Mouse (Mus musculus): Measurements from ENCODE around the gene Nos1. TPM values are rescaled to one million over a fixed set of nuclear protein-coding genes. Genes with fewer than 3 reads are reported as not detected.
A peak's percentile ranks its signal among the peaks of the same experiment; 100 is the strongest.

Nos1 gene
- polyA plus RNA-seq, 1 experiment from 2014 or later, result 1.7 TPM

DNA sequence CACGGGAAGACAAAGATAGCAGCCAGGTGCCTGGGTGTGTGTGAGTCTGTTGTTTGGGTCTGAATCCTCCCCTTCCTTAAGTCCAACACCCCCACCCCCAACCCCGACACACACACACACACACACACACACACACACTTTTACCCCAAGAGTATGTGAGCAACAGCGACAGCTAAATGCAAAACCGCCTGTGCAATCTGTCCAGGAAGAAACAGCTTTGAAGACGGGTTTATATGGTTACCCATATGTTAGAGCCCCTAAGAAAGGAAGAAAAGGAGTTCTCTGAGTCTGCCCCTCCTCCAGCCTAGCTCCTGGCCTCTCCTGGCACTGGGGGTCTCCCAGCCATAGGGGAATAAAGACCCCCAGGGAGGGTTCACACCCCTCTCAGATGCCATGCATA lies 60.2 kb downstream of the Nos1 start:
- H3K36me3 ChIP-seq (ENCODE audit: poor library complexity, severe bottlenecking), result no peaks in the 10 kb centered on the region
- peak; percentile 44; the same call in 1 of the 2 replicates for ATAC-seq
- no peaks in the 10 kb centered on the region for H3K9me3 ChIP-seq (replicated peaks)
- no peak overlapping the region for H3K9ac ChIP-seq
- no peak overlapping the region; the same call in 1 of the 2 replicates for H3K4me3 ChIP-seq
- peak overlapping the region; percentile 54 for H3K27ac ChIP-seq
- H3K27me3 ChIP-seq, result peaks cover 65% of the 10 kb centered on the region
- peak overlapping the region; percentile 66 for H3K4me2 ChIP-seq
- 23% methylated on average over 5 of the region's 5 CpGs for WGBS
- H3K4me1 ChIP-seq, result peaks cover 29% of the 10 kb centered on the region

DNA sequence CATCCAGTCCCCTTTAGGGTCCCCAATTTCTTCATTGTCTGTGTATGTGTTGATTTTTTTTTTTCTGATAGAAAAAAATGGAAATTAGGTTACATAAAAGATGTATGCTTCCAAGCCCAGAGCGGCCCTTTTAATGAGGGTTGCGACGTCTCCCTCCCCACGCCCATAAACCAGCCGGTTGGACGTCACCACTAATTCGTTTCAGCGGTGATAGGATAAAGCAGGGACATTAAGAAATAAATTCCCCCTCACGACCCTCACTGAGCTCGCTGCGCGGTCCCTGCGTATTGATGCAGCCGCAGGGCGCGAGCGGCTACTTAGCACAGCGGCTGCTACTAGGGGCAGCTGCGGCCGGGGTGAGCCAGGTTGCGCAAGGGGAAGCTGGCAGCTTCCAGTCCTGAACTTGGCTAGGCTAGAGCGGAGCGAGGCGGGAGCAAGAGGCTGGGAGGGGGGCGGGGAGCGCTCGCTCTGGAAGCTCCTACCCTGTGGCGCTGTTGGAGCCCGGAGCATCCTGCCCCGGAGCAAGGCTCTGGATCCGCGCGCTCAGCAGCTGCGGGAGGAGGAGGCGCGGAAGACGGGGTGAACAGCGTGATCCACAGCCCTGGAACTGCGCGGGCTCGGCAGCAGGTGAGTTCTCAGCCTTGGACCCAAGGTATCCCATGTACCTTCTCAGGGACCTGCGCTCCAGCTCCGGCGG lies 61.0 kb downstream of the Nos1 start:
- WGBS, result 1% methylated on average over 38 of the region's 44 CpGs
- H3K27me3 ChIP-seq, result peaks cover 65% of the 10 kb centered on the region

DNA sequence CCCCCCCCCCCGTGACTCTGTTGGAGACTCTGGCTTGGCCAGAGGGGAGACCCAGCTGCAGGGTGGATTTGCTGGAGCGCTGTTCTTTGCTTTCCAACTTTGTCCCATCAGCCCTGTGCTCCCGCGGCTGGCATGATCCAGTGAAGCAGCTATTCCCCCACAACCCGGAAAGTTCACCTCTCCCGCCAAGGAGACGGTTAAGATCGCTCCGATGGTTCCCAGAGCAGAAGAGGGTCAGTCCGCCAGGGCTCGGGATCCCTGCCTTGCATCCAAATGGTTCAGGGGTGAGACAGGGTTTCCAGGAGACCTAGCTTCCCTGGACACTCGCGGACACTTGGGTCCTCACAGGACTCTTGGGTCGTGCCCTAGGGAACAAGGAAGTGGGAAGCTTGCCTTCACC lies 61.9 kb downstream of the Nos1 start:
- H3K9me3 ChIP-seq (replicated peaks), result no peaks in the 10 kb centered on the region
- H3K36me3 ChIP-seq (ENCODE audit: poor library complexity, severe bottlenecking), result no peaks in the 10 kb centered on the region
- WGBS, result 3% methylated on average over 14 of the region's 14 CpGs
- 0 out of 2 replicates have a peak overlapping the region, but pooled peaks have one; percentile 49 for H3K9ac ChIP-seq
- H3K4me1 ChIP-seq, result peaks cover 29% of the 10 kb centered on the region
- H3K4me2 ChIP-seq, result peak overlapping the region; percentile 66
- no peak for ATAC-seq
- H3K4me3 ChIP-seq, result peak overlapping the region; percentile 38
- H3K27me3 ChIP-seq, result peaks cover 65% of the 10 kb centered on the region
- H3K27ac ChIP-seq, result no peak overlapping the region

More for the DNA sequence above, 61.0 kb downstream of the Nos1 start:
- ATAC-seq, result peak; percentile 77
- Histone ChIP-seq H3K9me3 (replicated peaks) (no peaks in the 10 kb centered on the region), H3K27ac (peak overlapping the region; percentile 54; the same call in 1 of the 2 replicates), H3K9ac (peak overlapping the region; percentile 49), H3K36me3 (ENCODE audit: poor library complexity, severe bottlenecking) (no peaks in the 10 kb centered on the region), H3K4me3 (peak overlapping the region; percentile 38), H3K4me1 (peaks cover 29% of the 10 kb centered on the region), H3K4me2 (peak overlapping the region; percentile 66)

DNA sequence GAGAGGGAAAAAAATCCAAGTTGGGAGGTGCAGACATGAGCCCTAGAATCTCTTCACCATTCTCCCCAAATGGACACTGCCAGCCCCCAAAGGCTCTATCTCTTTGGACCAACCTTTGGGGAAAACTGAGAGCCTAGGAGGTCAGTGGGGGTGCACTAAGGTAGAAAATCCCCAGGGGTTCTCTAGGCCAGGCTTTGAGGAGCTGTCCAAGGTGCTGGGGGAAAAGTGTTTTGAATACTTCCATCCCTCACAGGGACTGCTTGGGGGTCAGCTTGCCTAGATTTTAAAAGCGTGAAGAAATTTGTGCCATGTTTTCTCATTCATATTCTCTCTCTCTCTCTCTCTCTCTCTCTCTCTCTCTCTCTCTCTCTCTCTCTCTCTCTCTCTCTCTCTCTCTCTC lies 63.8 kb downstream of the Nos1 start:
- Histone ChIP-seq H3K4me2 (no peak overlapping the region), H3K4me3 (no peak overlapping the region), H3K27ac (no peak overlapping the region), H3K36me3 (ENCODE audit: poor library complexity, severe bottlenecking) (no peaks in the 10 kb centered on the region), H3K9me3 (replicated peaks) (no peaks in the 10 kb centered on the region), H3K9ac (no peak overlapping the region), H3K27me3 (peaks cover 60% of the 10 kb centered on the region), H3K4me1 (peaks cover 24% of the 10 kb centered on the region)
- ATAC-seq, result no peak
- 40% methylated on average over 1 of the region's 1 CpGs for WGBS

DNA sequence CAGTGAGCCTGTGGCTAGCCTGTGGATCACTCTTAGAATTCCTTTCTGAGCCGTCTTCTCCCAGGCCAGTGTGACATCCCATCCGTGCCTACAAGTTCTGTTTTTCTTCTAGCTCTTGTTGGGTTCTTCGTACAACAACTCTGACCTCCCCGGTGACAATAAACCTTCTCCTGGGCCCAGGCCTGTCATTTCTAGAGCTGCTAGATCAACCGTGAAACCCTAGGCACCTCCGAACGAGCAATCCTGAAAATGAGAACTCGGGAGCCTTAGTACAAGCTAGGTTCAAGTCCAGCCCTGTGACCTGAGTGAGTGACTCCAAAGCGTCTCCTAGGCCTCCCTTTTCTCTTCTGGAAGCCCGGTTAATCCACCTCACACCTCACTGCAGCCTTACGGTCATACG lies 69.6 kb downstream of the Nos1 start:
- 80% methylated on average over 12 of the region's 12 CpGs for WGBS
- H3K9ac ChIP-seq, result no peak overlapping the region
- H3K4me3 ChIP-seq, result no peak overlapping the region
- H3K27ac ChIP-seq, result no peak overlapping the region
- no peak for ATAC-seq
- H3K27me3 ChIP-seq, result peaks cover 4% of the 10 kb centered on the region; the same call in 1 of the 2 replicates
- no peaks in the 10 kb centered on the region for H3K9me3 ChIP-seq (replicated peaks)
- no peaks in the 10 kb centered on the region for H3K36me3 ChIP-seq (ENCODE audit: poor library complexity, severe bottlenecking)
- H3K4me1 ChIP-seq, result no peaks in the 10 kb centered on the region
- H3K4me2 ChIP-seq, result no peak overlapping the region

DNA sequence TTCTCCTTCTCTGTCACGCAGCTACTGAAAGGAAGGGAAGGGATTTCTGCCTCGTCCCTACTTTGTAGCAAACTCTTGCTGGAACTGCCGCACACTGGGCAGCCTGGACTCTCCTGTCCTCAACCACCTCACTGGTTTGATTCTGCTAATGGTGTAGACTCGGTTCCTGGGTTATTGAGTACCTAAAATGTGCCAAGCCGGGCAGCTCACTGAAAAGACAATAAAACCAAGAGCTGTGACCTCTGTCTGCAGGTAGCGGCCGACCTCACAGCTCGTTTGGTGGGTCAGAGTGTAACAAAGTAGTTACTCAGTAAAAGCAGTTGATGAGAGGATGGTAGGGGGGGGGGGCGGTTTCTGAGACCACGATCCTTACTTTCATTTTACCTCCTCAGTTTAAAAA lies 72.9 kb downstream of the Nos1 start:
- H3K36me3 ChIP-seq (ENCODE audit: poor library complexity, severe bottlenecking), result no peaks in the 10 kb centered on the region
- H3K27ac ChIP-seq, result no peak overlapping the region
- no peak overlapping the region for H3K9ac ChIP-seq
- H3K9me3 ChIP-seq (replicated peaks), result no peaks in the 10 kb centered on the region
- H3K4me2 ChIP-seq, result no peak overlapping the region
- H3K4me1 ChIP-seq, result no peaks in the 10 kb centered on the region
- H3K4me3 ChIP-seq, result no peak overlapping the region
- 75% methylated on average over 10 of the region's 10 CpGs for WGBS
- no peaks in the 10 kb centered on the region for H3K27me3 ChIP-seq
- ATAC-seq, result no peak

DNA sequence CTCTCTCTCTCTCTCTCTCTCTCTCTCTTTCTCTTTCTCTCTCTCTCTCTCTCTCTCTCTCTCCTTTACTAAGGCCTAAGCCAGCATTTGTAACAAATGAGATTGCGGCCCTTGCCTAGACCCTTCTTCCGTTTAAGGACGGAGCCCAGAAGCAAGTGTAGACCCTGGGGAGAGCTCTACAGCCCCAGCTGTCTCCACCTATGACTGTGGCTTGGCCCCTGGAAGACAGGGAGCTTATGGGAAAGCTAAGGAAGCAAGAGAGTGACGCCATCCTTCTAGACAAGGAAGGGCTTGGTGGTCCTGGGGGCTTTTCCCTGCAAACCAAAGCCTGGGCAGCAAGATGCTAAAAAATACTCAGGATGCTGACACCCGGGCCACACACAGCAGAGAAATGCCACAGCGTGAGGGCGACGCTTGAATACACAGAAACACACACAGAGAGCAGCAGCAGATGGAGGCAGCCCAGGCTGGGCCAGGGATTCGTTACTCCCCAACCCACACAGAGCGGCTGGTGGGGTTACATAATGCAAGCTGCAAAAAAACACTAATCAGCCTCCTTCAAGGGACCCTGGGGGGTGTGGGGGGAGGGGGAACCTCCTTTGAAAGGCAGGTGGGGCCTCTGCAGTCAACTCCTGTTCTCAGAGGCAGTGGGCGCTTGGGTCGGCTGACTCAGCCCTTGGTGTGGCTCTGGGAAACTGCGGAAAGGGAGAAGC lies 83.9 kb downstream of the Nos1 start:
- peak; percentile 77 for ATAC-seq
- H3K4me1 ChIP-seq, result peaks cover 7% of the 10 kb centered on the region
- H3K4me3 ChIP-seq, result no peak overlapping the region
- peak overlapping the region; percentile 59 for H3K27ac ChIP-seq
- peak overlapping the region; percentile 28 for H3K4me2 ChIP-seq
- H3K36me3 ChIP-seq (ENCODE audit: poor library complexity, severe bottlenecking), result no peaks in the 10 kb centered on the region
- no peaks in the 10 kb centered on the region for H3K9me3 ChIP-seq (replicated peaks)
- no peaks in the 10 kb centered on the region for H3K27me3 ChIP-seq
- H3K9ac ChIP-seq, result peak overlapping the region; percentile 21; the same call in 1 of the 2 replicates
- 3% methylated on average over 13 of the region's 13 CpGs for WGBS

DNA sequence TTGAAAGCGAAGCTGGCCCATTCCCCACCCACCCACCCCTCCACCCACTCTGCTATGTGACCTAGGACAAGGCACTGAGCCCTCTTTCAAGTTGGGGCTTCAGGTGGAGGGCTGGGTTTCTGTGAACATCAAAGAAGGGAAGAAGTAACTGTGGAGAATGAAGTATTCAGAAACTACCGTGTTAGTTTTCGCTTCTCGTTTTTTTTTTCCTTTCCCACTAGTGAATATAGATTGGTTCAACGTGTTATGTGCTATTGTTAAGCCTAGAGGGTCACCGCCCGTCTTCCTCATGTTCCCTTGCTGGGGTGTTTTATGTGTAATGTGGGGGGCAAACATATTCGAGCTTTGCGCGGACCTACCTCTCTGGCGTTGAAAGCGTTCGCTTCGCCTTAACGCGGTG lies 85.0 kb downstream of the Nos1 start:
- H3K9me3 ChIP-seq (replicated peaks), result no peaks in the 10 kb centered on the region
- 68% methylated on average over 16 of the region's 16 CpGs for WGBS
- H3K36me3 ChIP-seq (ENCODE audit: poor library complexity, severe bottlenecking), result no peaks in the 10 kb centered on the region
- H3K27ac ChIP-seq, result no peak overlapping the region
- H3K9ac ChIP-seq, result no peak overlapping the region
- H3K4me2 ChIP-seq, result no peak overlapping the region
- H3K4me3 ChIP-seq, result no peak overlapping the region
- ATAC-seq, result no peak
- H3K27me3 ChIP-seq, result no peaks in the 10 kb centered on the region
- H3K4me1 ChIP-seq, result peaks cover 7% of the 10 kb centered on the region

DNA sequence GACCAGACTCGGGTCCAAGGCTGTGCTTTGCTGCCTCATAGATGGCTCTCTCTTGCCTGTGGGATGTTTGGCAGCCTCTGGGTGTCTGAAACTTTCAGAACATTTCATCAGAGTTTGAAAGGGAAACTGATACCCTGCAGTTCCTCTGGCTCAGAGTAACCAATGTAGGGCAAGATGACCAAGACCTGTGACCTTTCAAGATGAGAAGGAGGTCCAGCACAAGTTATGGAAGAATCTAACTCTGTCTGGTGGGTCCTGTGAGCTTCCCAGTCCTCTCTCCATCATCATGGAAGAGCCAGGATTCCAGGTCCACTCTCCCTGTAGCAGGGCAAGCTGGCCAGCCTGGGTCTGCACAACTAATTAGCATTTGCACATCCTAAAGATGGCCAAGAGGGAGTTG lies 90.8 kb downstream of the Nos1 start:
- WGBS, result 71% methylated on average over 1 of the region's 1 CpGs
- no peak for ATAC-seq

DNA sequence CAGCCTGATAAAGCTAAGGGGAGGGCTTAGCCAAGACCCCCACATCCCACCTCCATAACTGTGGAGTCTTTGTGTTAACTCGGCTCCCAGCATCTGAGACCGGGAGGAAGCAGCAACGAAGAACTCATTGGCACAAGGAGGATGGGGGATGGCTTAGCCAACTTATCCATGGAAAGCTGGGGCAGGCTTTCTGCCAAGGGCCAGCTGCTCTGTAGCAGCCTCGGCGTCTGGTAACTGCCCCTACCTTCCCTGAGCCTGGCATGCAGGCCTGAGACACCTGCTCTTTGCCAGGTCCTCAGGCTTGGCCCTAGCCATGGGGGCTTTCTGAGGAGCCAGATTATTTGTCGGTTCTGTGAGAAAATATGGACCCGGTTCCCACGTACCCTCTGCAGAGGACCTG lies 93.0 kb downstream of the Nos1 start:
- Histone ChIP-seq H3K9me3 (replicated peaks) (peaks cover 6% of the 10 kb centered on the region; the same call in 1 of the 2 replicates), H3K9ac (no peak overlapping the region), H3K36me3 (ENCODE audit: poor library complexity, severe bottlenecking) (no peaks in the 10 kb centered on the region), H3K4me2 (no peak overlapping the region), H3K4me3 (no peak overlapping the region), H3K27me3 (no peaks in the 10 kb centered on the region), H3K4me1 (no peaks in the 10 kb centered on the region), H3K27ac (no peak overlapping the region)
- ATAC-seq, result no peak
- 85% methylated on average over 8 of the region's 8 CpGs for WGBS

More for the DNA sequence above, 90.8 kb downstream of the Nos1 start:
- H3K4me2 ChIP-seq, result no peak overlapping the region
- no peaks in the 10 kb centered on the region for H3K27me3 ChIP-seq
- H3K9me3 ChIP-seq (replicated peaks), result no peaks in the 10 kb centered on the region
- no peak overlapping the region for H3K27ac ChIP-seq
- no peaks in the 10 kb centered on the region for H3K36me3 ChIP-seq (ENCODE audit: poor library complexity, severe bottlenecking)
- H3K9ac ChIP-seq, result no peak overlapping the region
- no peaks in the 10 kb centered on the region for H3K4me1 ChIP-seq
- no peak overlapping the region for H3K4me3 ChIP-seq

DNA sequence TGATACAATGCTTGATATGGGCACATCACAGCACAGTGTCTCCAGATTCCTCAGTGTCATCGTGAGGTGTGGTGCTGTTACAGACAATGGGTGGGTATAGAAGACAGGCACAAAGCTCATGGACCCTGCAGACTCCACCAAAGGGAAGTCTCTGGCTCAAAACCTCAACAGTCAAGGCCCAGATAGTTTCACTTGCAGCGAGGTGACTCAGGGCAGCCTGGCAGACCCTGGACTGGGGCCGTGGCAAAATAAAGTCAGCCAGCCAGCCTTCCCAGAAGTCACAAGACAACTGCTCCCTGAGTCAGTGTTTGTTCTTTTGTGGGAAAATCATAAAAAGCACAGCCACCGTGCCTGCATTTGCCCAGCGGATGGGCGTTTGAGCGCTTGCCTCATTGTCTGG lies 93.4 kb downstream of the Nos1 start:
- WGBS, result 74% methylated on average over 7 of the region's 7 CpGs
- Histone ChIP-seq H3K27me3 (no peaks in the 10 kb centered on the region), H3K36me3 (ENCODE audit: poor library complexity, severe bottlenecking) (no peaks in the 10 kb centered on the region), H3K4me3 (no peak overlapping the region), H3K9ac (no peak overlapping the region), H3K4me2 (no peak overlapping the region), H3K27ac (no peak overlapping the region), H3K9me3 (replicated peaks) (peaks cover 6% of the 10 kb centered on the region; the same call in 1 of the 2 replicates), H3K4me1 (no peaks in the 10 kb centered on the region)
- no peak for ATAC-seq

DNA sequence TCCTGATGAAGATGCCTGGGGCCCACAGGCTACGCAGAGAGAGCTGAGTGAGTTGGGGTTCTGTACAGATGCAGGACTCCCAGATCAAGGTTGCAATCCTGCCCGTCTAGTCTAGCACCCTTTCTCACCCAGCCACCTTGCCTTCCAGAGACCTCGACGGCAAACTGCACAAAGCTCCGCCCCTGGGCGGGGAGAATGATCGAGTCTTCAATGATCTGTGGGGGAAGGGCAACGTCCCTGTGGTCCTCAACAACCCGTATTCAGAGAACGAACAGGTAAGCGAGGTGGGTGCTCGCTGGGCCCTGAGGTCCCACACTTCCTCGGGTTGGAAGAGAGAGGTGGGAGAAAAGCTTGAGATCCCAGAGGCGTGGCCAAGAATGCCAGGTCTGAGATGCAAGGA lies 98.3 kb downstream of the Nos1 start:
- H3K27ac ChIP-seq, result no peak overlapping the region
- no peaks in the 10 kb centered on the region for H3K36me3 ChIP-seq (ENCODE audit: poor library complexity, severe bottlenecking)
- peaks cover 6% of the 10 kb centered on the region; the same call in 1 of the 2 replicates for H3K9me3 ChIP-seq (replicated peaks)
- no peak overlapping the region for H3K4me3 ChIP-seq
- H3K4me1 ChIP-seq, result peaks cover 4% of the 10 kb centered on the region
- 52% methylated on average over 14 of the region's 14 CpGs for WGBS
- H3K4me2 ChIP-seq, result no peak overlapping the region
- no peaks in the 10 kb centered on the region for H3K27me3 ChIP-seq
- H3K9ac ChIP-seq, result no peak overlapping the region
- ATAC-seq, result no peak
